In genomic region chr3:10952583-10952982, GRCm38 (mm10) we compare ENCODE assay signal across 22 mouse cellular contexts.
DNase-seq lines count a peak whose midpoint lies in the region; ATAC-seq and TF ChIP-seq lines count a peak whose summit lies in the region.
"Had no signal": no experiment of that assay in that cellular context is flagged by ENCODE, and none has a peak within 500 bp of the region (broad histone marks: within the 10 kb centered on the region; RNA-seq: fewer than 3 reads in every experiment).

No protein-coding gene starts in this region.

- no peak overlapping the region for H3K4me2 ChIP-seq in kidney, postnatal 0 days (ENCODE audit: low read length)
- no peak overlapping the region for H3K4me2 ChIP-seq in lung, embryonic 15.5 days
- H3K4me2 ChIP-seq in lung, postnatal 0 days (replicated peaks; ENCODE audit: low read depth, low read length) = no peak overlapping the region
- H3K4me2 ChIP-seq: embryonic facial prominence, embryonic 13.5 days; embryonic facial prominence, embryonic 15.5 days; forebrain, embryonic 12.5 days had no signal

- no peak overlapping the region for H3K9ac ChIP-seq in kidney, postnatal 0 days (ENCODE audit: low read depth, low read length)
- no peak overlapping the region for H3K9ac ChIP-seq in lung, embryonic 15.5 days
- no peak overlapping the region for H3K9ac ChIP-seq in lung, postnatal 0 days (replicated peaks; ENCODE audit: low read depth)
- H3K9ac ChIP-seq: embryonic facial prominence, embryonic 13.5 days; embryonic facial prominence, embryonic 15.5 days; forebrain, embryonic 12.5 days had no signal

- no peak for TF ChIP-seq EP300 in lung, postnatal 0 days (IDR thresholded peaks at IDR 0.05)

- WGBS in kidney, postnatal 0 days = 29% methylated on average over 1 of the region's 1 CpGs
- whole genome bisulfite sequencing in lung, embryonic 15.5 days = 50% methylated on average over 1 of the region's 1 CpGs
- WGBS in lung, postnatal 0 days = 47% methylated on average over 1 of the region's 1 CpGs

- H3K9me3 ChIP-seq in kidney, postnatal 0 days (replicated peaks; ENCODE audit: low read length) = no peaks in the 10 kb centered on the region
- no peaks in the 10 kb centered on the region for H3K9me3 ChIP-seq in lung, embryonic 15.5 days
- no peaks in the 10 kb centered on the region for H3K9me3 ChIP-seq in lung, postnatal 0 days (ENCODE audit: low read length)
- H3K9me3 ChIP-seq: embryonic facial prominence, embryonic 13.5 days; embryonic facial prominence, embryonic 15.5 days; forebrain, embryonic 12.5 days had no signal

- DNase-seq in kidney, postnatal 0 days (ENCODE audit: low spot score) = peak; percentile 10
- DNase-seq in kidney, adult 18-20 months = no peak
- no peak for DNase-seq in lung, adult 18-20 months
- peak; percentile 36 for DNase-seq in lung, postnatal 0 days (ENCODE audit: low spot score)
- DNase-seq in lung, postnatal 36 days = no peak
- DNase-seq: adrenal gland, adult 2 months; adrenal gland, postnatal 10 days; adrenal gland, postnatal 25 days; cerebellum, adult 11 months; cerebellum, adult 18-20 months; cerebellum, adult 8-10 months; cerebellum, adult 9-11 months; cerebellum, postnatal 14 days; cerebellum, postnatal 36 days; embryo, embryonic 11 days had no signal

- no peaks in the 10 kb centered on the region for H3K27me3 ChIP-seq in kidney, postnatal 0 days (ENCODE audit: insufficient read depth, low read length)
- H3K27me3 ChIP-seq in lung, embryonic 15.5 days = no peaks in the 10 kb centered on the region
- H3K27me3 ChIP-seq in lung, postnatal 0 days (replicated peaks; ENCODE audit: insufficient read depth, low read length) = no peaks in the 10 kb centered on the region
- H3K27me3 ChIP-seq: embryonic facial prominence, embryonic 13.5 days; embryonic facial prominence, embryonic 15.5 days; forebrain, embryonic 12.5 days had no signal

- TF ChIP-seq CTCF in kidney, postnatal 0 days (IDR thresholded peaks at IDR 0.05; ENCODE audit: low read depth) = no peak
- TF ChIP-seq CTCF in lung, postnatal 0 days (IDR thresholded peaks at IDR 0.05) = no peak

- no peaks in the 10 kb centered on the region for H3K36me3 ChIP-seq in kidney, postnatal 0 days (ENCODE audit: insufficient read depth, low read length)
- no peaks in the 10 kb centered on the region for H3K36me3 ChIP-seq in lung, embryonic 15.5 days
- H3K36me3 ChIP-seq in lung, postnatal 0 days (ENCODE audit: insufficient read depth, low read length) = no peaks in the 10 kb centered on the region
- H3K36me3 ChIP-seq: embryonic facial prominence, embryonic 13.5 days; embryonic facial prominence, embryonic 15.5 days; forebrain, embryonic 10.5 days; forebrain, embryonic 12.5 days had no signal

- H3K27ac ChIP-seq in kidney, postnatal 0 days = no peak overlapping the region
- H3K27ac ChIP-seq in lung, embryonic 15.5 days = no peak overlapping the region
- no peak overlapping the region for H3K27ac ChIP-seq in lung, postnatal 0 days (ENCODE audit: low read length)
- H3K27ac ChIP-seq: embryonic facial prominence, embryonic 13.5 days; embryonic facial prominence, embryonic 15.5 days; forebrain, embryonic 10.5 days; forebrain, embryonic 12.5 days had no signal

- H3K4me3 ChIP-seq in kidney, postnatal 0 days (replicated peaks; ENCODE audit: low read depth, low read length) = no peak overlapping the region
- no peak overlapping the region for H3K4me3 ChIP-seq in lung, embryonic 15.5 days
- no peak overlapping the region for H3K4me3 ChIP-seq in lung, postnatal 0 days (ENCODE audit: low read depth, low read length)
- H3K4me3 ChIP-seq: embryonic facial prominence, embryonic 13.5 days; embryonic facial prominence, embryonic 15.5 days; erythroblast, embryonic 14.5 days; forebrain, embryonic 10.5 days; forebrain, embryonic 12.5 days had no signal

- no peak for ATAC-seq in kidney, postnatal 0 days (replicated peaks; ENCODE audit: low FRiP score, low read depth)
- peak; percentile 72; the same call in 1 of the 2 replicates for ATAC-seq in lung, embryonic 15.5 days (ENCODE audit: borderline replicate concordance, extremely low read depth, low FRiP score, low TSS enrichment)
- peak; percentile 53 for ATAC-seq in lung, postnatal 0 days
- ATAC-seq: forebrain, embryonic 14.5 days had no signal

- no peaks in the 10 kb centered on the region for H3K4me1 ChIP-seq in kidney, postnatal 0 days (replicated peaks; ENCODE audit: insufficient read depth, low read length)
- no peaks in the 10 kb centered on the region for H3K4me1 ChIP-seq in lung, embryonic 15.5 days
- no peaks in the 10 kb centered on the region for H3K4me1 ChIP-seq in lung, postnatal 0 days (ENCODE audit: insufficient read depth, low read depth, low read length)
- H3K4me1 ChIP-seq: embryonic facial prominence, embryonic 13.5 days; embryonic facial prominence, embryonic 15.5 days; forebrain, embryonic 10.5 days; forebrain, embryonic 12.5 days had no signal

Comparison
In these comparisons a context has a peak if more than half of its experiments do, and no peak if none do; other contexts are left out.
1. DNase-seq: peak in kidney, postnatal 0 days (single experiment) and lung, postnatal 0 days (single experiment); none in kidney, adult 18-20 months (single experiment), lung, adult 18-20 months (0 of 2) and lung, postnatal 36 days (single experiment).